Mouse (Mus musculus): ENCODE results near the gene Cdkl4.

GRCm38 (mm10) chr17:80521521-80522228 is 55.9 kb downstream of the Cdkl4 start:
- no peak for TF ChIP-seq CTCF (IDR thresholded peaks at IDR 0.05; ENCODE audit: low read depth)
- no peak for TF ChIP-seq EP300 (IDR thresholded peaks at IDR 0.05; ENCODE audit: low read depth)
